Mouse (Mus musculus) inflammation-experienced regulatory T-cells, adult 16 weeks (primary cell): ENCODE data around the gene Ctrb1. TPM values are rescaled to one million over a fixed set of nuclear protein-coding genes. Genes with fewer than 3 reads are reported as not detected.

Experiments
- polyA plus RNA-seq: library from polyadenylated mRNA; unstranded; fragments of 100-300 nt; shearing (Covaris generic); gene quantifications from one replicate; pipeline ENCODE4 v1.2.1, GENCODE M21; 2017

Ctrb1 gene
- polyA plus RNA-seq, result not detected

GRCm38 (mm10) chr8:111690960-111691445, at the start of gene Ctrb1:
TSS of gene Ctrb1 (minus strand) at chr8:111691010.

GRCm38 (mm10) chr8:111643264-111644141, 47.3 kb downstream of the Ctrb1 start, which contains the start of gene Zfp1:
TSS of gene Zfp1 (plus strand) at chr8:111643401.

Other genes starting within 250 kb of the Ctrb1 start
- 6.5 TPM for gene Wdr59, start 168.9 kb downstream of the Ctrb1 start, polyA plus RNA-seq
- 21.8 TPM for gene Znrf1, start 154.9 kb downstream of the Ctrb1 start, polyA plus RNA-seq
- gene Ldhd, start 60.6 kb downstream of the Ctrb1 start, polyA plus RNA-seq, result 2.5 TPM
- gene Zfp1, start 47.6 kb downstream of the Ctrb1 start, polyA plus RNA-seq, result 49.5 TPM
- gene Bcar1, start 52.8 kb upstream of the Ctrb1 start, polyA plus RNA-seq, result 0.39 TPM
- 111 TPM for gene Cfdp1, start 163.3 kb upstream of the Ctrb1 start, polyA plus RNA-seq
- 1.4 TPM for gene Tmem170, start 185.7 kb upstream of the Ctrb1 start, polyA plus RNA-seq
- gene Chst5, start 219.4 kb upstream of the Ctrb1 start, polyA plus RNA-seq, result not detected
- gene Tmem231, start 242.9 kb upstream of the Ctrb1 start, polyA plus RNA-seq, result 3.5 TPM
- 328 TPM for gene Gabarapl2, start 249.7 kb upstream of the Ctrb1 start, polyA plus RNA-seq